9 mouse cellular contexts compared by ENCODE assay signal in the genomic region with DNA sequence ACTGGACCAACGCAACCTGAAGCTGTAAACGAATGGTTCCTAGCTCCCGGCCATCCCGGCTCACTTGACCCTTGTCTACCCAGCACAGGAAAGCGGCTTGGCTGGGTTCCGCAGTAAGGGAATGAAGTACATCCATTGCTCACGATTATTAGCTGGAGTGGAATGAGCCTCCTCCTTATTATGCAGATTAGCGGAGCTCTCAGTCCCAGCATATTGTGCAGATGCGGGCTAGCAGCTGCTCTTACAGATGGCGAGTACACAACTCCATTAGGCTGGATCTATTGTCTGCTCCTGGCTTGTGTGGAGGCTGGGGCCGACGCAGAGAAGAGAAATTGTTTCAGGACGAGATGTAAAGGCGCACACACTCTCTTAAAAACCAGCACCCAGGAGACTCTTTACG.
DNase-seq lines count a peak whose midpoint lies in the region; ATAC-seq and TF ChIP-seq lines count a peak whose summit lies in the region.
"Had no signal": no experiment of that assay in that cellular context is flagged by ENCODE, and none has a peak within 500 bp of the region (broad histone marks: within the 10 kb centered on the region; RNA-seq: fewer than 3 reads in every experiment).

No protein-coding gene starts in this region.

- WGBS in kidney, embryonic 15.5 days, result 74% methylated on average over 15 of the region's 15 CpGs
- WGBS in forebrain, embryonic 15.5 days, result 5% methylated on average over 15 of the region's 15 CpGs

- H3K4me2 ChIP-seq in kidney, embryonic 15.5 days, result no peak overlapping the region
- H3K4me2 ChIP-seq in forebrain, embryonic 15.5 days (replicated peaks), result peak overlapping the region; percentile 44
- H3K4me2 ChIP-seq: lung, embryonic 14.5 days had no signal

- no peaks in the 10 kb centered on the region for H3K27me3 ChIP-seq in kidney, embryonic 15.5 days
- no peaks in the 10 kb centered on the region for H3K27me3 ChIP-seq in forebrain, embryonic 15.5 days

- no peaks in the 10 kb centered on the region for H3K36me3 ChIP-seq in kidney, embryonic 15.5 days
- no peaks in the 10 kb centered on the region for H3K36me3 ChIP-seq in forebrain, embryonic 15.5 days

- H3K4me3 ChIP-seq in kidney, embryonic 15.5 days (replicated peaks), result no peak overlapping the region
- peak overlapping the region; percentile 10 for H3K4me3 ChIP-seq in forebrain, embryonic 15.5 days
- H3K4me3 ChIP-seq in left cerebral cortex, adult 2 months, result peak overlapping the region; percentile 7; the same call in 1 of the 2 replicates

- no peak overlapping the region for H3K27ac ChIP-seq in kidney, embryonic 15.5 days
- peak overlapping the region; percentile 68 for H3K27ac ChIP-seq in forebrain, embryonic 15.5 days (replicated peaks)
- peak overlapping the region; percentile 47; the same call in 1 of the 2 replicates for H3K27ac ChIP-seq in left cerebral cortex, adult 2 months

- no peaks in the 10 kb centered on the region for H3K9me3 ChIP-seq in kidney, embryonic 15.5 days (replicated peaks)
- no peaks in the 10 kb centered on the region for H3K9me3 ChIP-seq in forebrain, embryonic 15.5 days

- intact Hi-C loops in left cerebral cortex, adult 2 months (cut with DNase I), result loop anchor here (5.0 kb wide), 2 partner anchors 76 to 124 kb away; no protein-coding TSS in a partner anchor

- H3K4me1 ChIP-seq in kidney, embryonic 15.5 days, result no peaks in the 10 kb centered on the region
- H3K4me1 ChIP-seq in forebrain, embryonic 15.5 days, result peaks cover 15% of the 10 kb centered on the region

- no peak for TF ChIP-seq CTCF in left cerebral cortex, adult 2 months (IDR thresholded peaks at IDR 0.05)

- DNase-seq in kidney, adult 11 months, result peak; percentile 4
- peak; percentile 17 for DNase-seq in left cerebral cortex, adult 2 months (ENCODE audit: extremely low spot score in 1 of 2, low spot score in 2 of 2)
- peak; percentile 95 for DNase-seq in retina, postnatal 1 day
- no peak for DNase-seq in ovary, postnatal 14 days (ENCODE audit: low spot score)
- DNase-seq in adrenal gland, adult (ENCODE audit: inconsistent age in 2 of 2, low spot score in 1 of 2), result no peak
- DNase-seq: lung, embryonic 14.5 days had no signal

- ATAC-seq in kidney, embryonic 15.5 days (replicated peaks; ENCODE audit: low FRiP score), result no peak
- ATAC-seq in forebrain, embryonic 15.5 days (replicated peaks), result peak; percentile 98
- ATAC-seq in megakaryocyte, adult 5-6 weeks (ENCODE audit: poor library complexity, severe bottlenecking), result no peak

- H3K9ac ChIP-seq in kidney, embryonic 15.5 days, result no peak overlapping the region
- peak overlapping the region; percentile 35; the same call in 1 of the 2 replicates for H3K9ac ChIP-seq in forebrain, embryonic 15.5 days (replicated peaks)
- H3K9ac ChIP-seq: lung, embryonic 14.5 days had no signal

Comparison
In these comparisons a context has a peak if more than half of its experiments do, and no peak if none do; other contexts are left out.
1. DNase-seq: peak in kidney, adult 11 months (single experiment), left cerebral cortex, adult 2 months (2 of 2) and retina, postnatal 1 day (single experiment); none in ovary, postnatal 14 days (single experiment) and adrenal gland, adult (0 of 2).